Mouse (Mus musculus) heart, postnatal 0 days (tissue): ENCODE measurements around the gene Cbx1. TPM values are rescaled to one million over a fixed set of nuclear protein-coding genes. Genes with fewer than 3 reads are reported as not detected.
A peak's percentile ranks its signal among the peaks of the same experiment; 100 is the strongest.

Experiments used
- ATAC-seq: fragments of 200-750 bp; cut with Nextera tagmentation; 2 replicates; pipeline ENCODE4 v1.8.0; 2017; ENCODE audit warnings: low read depth, moderate number of reproducible peaks, moderate library complexity; ENCODE audit not compliant: insufficient read depth
- DNase-seq: peaks from one replicate; pipeline ENCODE4 v3.0.0-alpha.2; 2016; ENCODE audit warnings: low spot score
- H3K27ac ChIP-seq: fragments of 300-500 bp; sonication (generic); 2 replicates; pipeline ENCODE4 v1.5.1; 2014; ENCODE audit warnings: low read depth, mild to moderate bottlenecking
- H3K27me3 ChIP-seq: fragments of 300-500 bp; sonication (generic); 2 replicates; pipeline ENCODE4 v1.6.1; 2014; ENCODE audit warnings: low read length, mixed read lengths; ENCODE audit not compliant: control insufficient read depth, insufficient read depth
- H3K36me3 ChIP-seq: fragments of 300-500 bp; sonication (generic); replicated peaks from 2 replicates; pipeline ENCODE4 v1.6.1; 2014; ENCODE audit warnings: low read length, mixed read lengths; ENCODE audit not compliant: control insufficient read depth, insufficient read depth
- H3K4me1 ChIP-seq: fragments of 300-500 bp; sonication (generic); 2 replicates; pipeline ENCODE4 v1.6.1; 2014; ENCODE audit warnings: antibody characterized with exemption; ENCODE audit not compliant: control insufficient read depth, insufficient read depth
- H3K4me2 ChIP-seq: fragments of 300-500 bp; sonication (generic); 2 replicates; pipeline ENCODE4 v1.6.1; 2014; ENCODE audit warnings: low read depth, mild to moderate bottlenecking, low read length, moderate library complexity
- H3K4me3 ChIP-seq: fragments of 300-500 bp; sonication (generic); 2 replicates; pipeline ENCODE4 v1.5.1; 2014; ENCODE audit warnings: low read depth, low read length
- H3K9ac ChIP-seq: fragments of 300-500 bp; sonication (generic); replicated peaks from 2 replicates; pipeline ENCODE4 v1.6.1; 2014; ENCODE audit warnings: low read depth, low read length, mixed read lengths
- H3K9me3 ChIP-seq: fragments of 300-500 bp; sonication (generic); replicated peaks from 2 replicates; pipeline ENCODE4 v1.6.1; 2016; ENCODE audit warnings: low read length; ENCODE audit not compliant: control insufficient read depth
- CTCF ChIP-seq: IDR thresholded peaks from 2 replicates; pipeline ENCODE4 v1.5.1; 2016; ENCODE audit warnings: antibody characterized with exemption, control low read depth, low read depth
- EP300 ChIP-seq: IDR thresholded peaks from 2 replicates; pipeline ENCODE4 v1.6.1; 2016; ENCODE audit warnings: antibody characterized with exemption, low read depth
- WGBS: fragments of 180-500 bp; shearing (Covaris S2); extraction: QIAGEN DNeasy Blood & Tissue Kit; methylation state at CpG from one replicate; pipeline ENCODE4 v1.1.7; 2014; 5-methylcytosine and 5-hydroxymethylcytosine counted together
- polyA plus RNA-seq: library from polyadenylated mRNA; unstranded; fragments of >200 nt; fragmentation: Nextera tagmentation; extraction: Ambion mirVana; gene quantifications from 2 replicates; pipeline ENCODE4 v1.2.1, GENCODE M21; 2015
- total RNA-seq: library from RNA; depleted of rRNA; stranded (reverse); fragments of >200 nt; gene quantifications from 2 replicates; pipeline ENCODE4 v1.2.3, GENCODE M21; 2014; ENCODE audit warnings: low replicate concordance; rRNA removed

Cbx1 gene
- total RNA-seq = 9.9 and 24.9 TPM in 2 replicates
- polyA plus RNA-seq = 35.6 and 42.0 TPM in 2 replicates

GRCm38 (mm10) chr11:96788871-96789795 lies at the start of gene Cbx1:
Gene Cbx1, plus strand, starts transcription at chr11:96789127.
- peak; percentile 99 for ATAC-seq
- Histone ChIP-seq H3K27me3 (no peaks in the 10 kb centered on the region), H3K4me1 (peaks cover 16% of the 10 kb centered on the region), H3K9me3 (no peaks in the 10 kb centered on the region), H3K27ac (peak within 1 kb of the TSS; percentile 90), H3K4me3 (peak within 1 kb of the TSS; percentile 98), H3K9ac (peak within 1 kb of the TSS; percentile 83), H3K36me3 (no peaks in the 10 kb centered on the region), H3K4me2 (peak within 1 kb of the TSS; percentile 89)
- peak; percentile 89 for DNase-seq
- under 1% methylated on average over 72 of the region's 93 CpGs for WGBS
- TF ChIP-seq EP300 = no peak
- TF ChIP-seq CTCF = no peak

GRCm38 (mm10) chr11:96740796-96741195 lies 48.1 kb upstream of the Cbx1 start:
- H3K9ac ChIP-seq = no peak overlapping the region
- H3K4me3 ChIP-seq = no peak overlapping the region
- ATAC-seq (no peak), DNase-seq (no peak)
- 0 out of 2 replicates have a peak, but pooled peaks cover 23% of the 10 kb centered on the region for H3K27me3 ChIP-seq
- whole genome bisulfite sequencing = 70% methylated on average over 12 of the region's 12 CpGs
- peaks cover 4% of the 10 kb centered on the region; the same call in 1 of the 2 replicates for H3K4me1 ChIP-seq
- no peaks in the 10 kb centered on the region for H3K36me3 ChIP-seq
- no peak for TF ChIP-seq EP300
- TF ChIP-seq CTCF = no peak
- no peak overlapping the region for H3K4me2 ChIP-seq
- no peak overlapping the region for H3K27ac ChIP-seq
- no peaks in the 10 kb centered on the region for H3K9me3 ChIP-seq

GRCm38 (mm10) chr11:96741995-96742394 lies 46.9 kb upstream of the Cbx1 start:
- 0 out of 2 replicates have a peak, but pooled peaks cover 23% of the 10 kb centered on the region for H3K27me3 ChIP-seq
- no peaks in the 10 kb centered on the region for H3K4me1 ChIP-seq
- H3K9me3 ChIP-seq = no peaks in the 10 kb centered on the region
- ATAC-seq (no peak), DNase-seq (no peak)
- H3K9ac ChIP-seq = no peak overlapping the region
- no peak overlapping the region for H3K4me3 ChIP-seq
- no peaks in the 10 kb centered on the region for H3K36me3 ChIP-seq
- 46% methylated on average over 12 of the region's 12 CpGs for WGBS
- TF ChIP-seq EP300 (no peak), CTCF (no peak)
- no peak overlapping the region for H3K4me2 ChIP-seq
- no peak overlapping the region for H3K27ac ChIP-seq

DNA sequence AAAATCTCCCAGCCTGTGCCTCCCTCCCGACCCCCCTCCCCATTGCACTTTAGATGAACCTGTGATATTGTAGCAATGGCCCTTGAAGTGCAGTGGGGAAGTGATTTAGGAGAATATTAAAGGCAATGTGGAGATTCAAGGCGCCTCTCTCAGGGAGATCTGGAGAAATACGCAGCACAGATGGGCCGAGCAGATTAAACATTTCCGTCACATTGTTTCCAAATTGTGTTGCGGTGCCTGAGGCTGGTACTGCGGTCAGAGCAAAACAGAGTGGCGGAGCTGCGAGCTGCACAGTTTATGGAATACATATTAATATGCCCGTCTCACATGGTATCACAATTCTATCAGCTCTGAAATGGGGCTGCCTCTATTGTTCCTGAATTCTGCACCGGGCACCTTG lies 45.9 kb upstream of the Cbx1 start:
- Histone ChIP-seq H3K4me2 (no peak overlapping the region), H3K27ac (no peak overlapping the region), H3K36me3 (no peaks in the 10 kb centered on the region), H3K9ac (no peak overlapping the region), H3K4me1 (no peaks in the 10 kb centered on the region), H3K9me3 (no peaks in the 10 kb centered on the region), H3K4me3 (no peak overlapping the region), H3K27me3 (0 out of 2 replicates have a peak, but pooled peaks cover 23% of the 10 kb centered on the region)
- TF ChIP-seq CTCF (no peak), EP300 (no peak)
- DNase-seq = no peak
- ATAC-seq = no peak
- WGBS = 70% methylated on average over 11 of the region's 11 CpGs

DNA sequence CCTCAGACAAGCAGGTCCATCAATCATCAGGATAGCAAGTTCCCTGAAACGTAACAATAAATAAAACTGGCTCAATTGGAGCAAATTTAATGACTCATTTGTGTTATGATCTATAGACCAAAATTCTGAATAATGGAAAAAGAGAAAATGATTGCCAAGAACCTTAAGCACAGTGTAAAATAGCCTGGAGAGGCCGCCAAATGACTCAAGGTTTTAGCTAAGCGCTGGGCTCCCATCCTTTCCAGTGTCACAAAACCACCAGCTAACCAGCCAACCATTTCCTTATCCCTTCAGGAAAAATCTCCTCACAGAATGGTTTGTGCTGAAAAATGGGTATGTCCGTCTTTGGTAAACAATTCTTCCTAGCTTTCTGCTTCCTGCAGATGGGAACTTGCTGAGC lies 45.0 kb upstream of the Cbx1 start:
- ATAC-seq = no peak
- DNase-seq = no peak
- 75% methylated on average over 4 of the region's 4 CpGs for WGBS

More for the DNA sequence above, 45.0 kb upstream of the Cbx1 start:
- Histone ChIP-seq H3K4me3 (no peak overlapping the region), H3K27me3 (0 out of 2 replicates have a peak, but pooled peaks cover 23% of the 10 kb centered on the region), H3K27ac (no peak overlapping the region), H3K36me3 (no peaks in the 10 kb centered on the region), H3K9me3 (no peaks in the 10 kb centered on the region), H3K4me1 (no peaks in the 10 kb centered on the region), H3K4me2 (no peak overlapping the region), H3K9ac (no peak overlapping the region)
- TF ChIP-seq CTCF (no peak), EP300 (no peak)
